Mouse (Mus musculus) ES-Bruce4 (cell line): Measurements from ENCODE around the gene Pla2g10. TPM values are rescaled to one million over a fixed set of nuclear protein-coding genes. Genes with fewer than 3 reads are reported as not detected.
"Not testable (repeated sequence)": the region's sequence is repeated elsewhere in the genome, so short reads cannot be mapped to it uniquely, and the experiment has no call there.

Source experiments
- H3K27ac ChIP-seq: 2 replicates; pipeline ENCODE4 v1.5.1; 2012; ENCODE audit warnings: low read length, inconsistent platforms; ENCODE audit not compliant: insufficient read depth
- H3K27me3 ChIP-seq: 2 replicates; pipeline ENCODE4 v1.6.1; 2012; ENCODE audit warnings: mild to moderate bottlenecking, low read length, inconsistent platforms; ENCODE audit not compliant: control insufficient read depth, poor library complexity, insufficient read depth, severe bottlenecking
- H3K36me3 ChIP-seq: 2 replicates; pipeline ENCODE4 v1.6.1; 2012; ENCODE audit warnings: inconsistent platforms, mild to moderate bottlenecking, low read length, moderate library complexity; ENCODE audit not compliant: control insufficient read depth, poor library complexity, insufficient read depth, severe bottlenecking
- H3K4me1 ChIP-seq: one replicate; pipeline ENCODE4 v1.8.1; 2011; ENCODE audit warnings: low read length; ENCODE audit not compliant: control insufficient read depth, insufficient read depth
- H3K4me3 ChIP-seq: 2 replicates; pipeline ENCODE4 v1.5.1; 2011; ENCODE audit warnings: low read depth, mild to moderate bottlenecking, low read length
- H3K9ac ChIP-seq: 2 replicates; pipeline ENCODE4 v1.6.1; 2012; ENCODE audit warnings: low read depth, mild to moderate bottlenecking, inconsistent platforms; ENCODE audit not compliant: poor library complexity, severe bottlenecking
- H3K9me3 ChIP-seq: replicated peaks from 2 replicates; pipeline ENCODE4 v1.6.1; 2012; ENCODE audit warnings: mild to moderate bottlenecking, low read length, inconsistent platforms; ENCODE audit not compliant: control insufficient read depth, poor library complexity, insufficient read depth, severe bottlenecking
- CTCF ChIP-seq: IDR thresholded peaks from one replicate; pipeline ENCODE4 v1.8.1; 2011; ENCODE audit warnings: low read depth, low read length
- EP300 ChIP-seq: IDR thresholded peaks from 2 replicates; pipeline ENCODE4 v1.6.1; 2011; ENCODE audit warnings: low read depth, low read length; ENCODE audit not compliant: insufficient read depth
- POLR2A ChIP-seq: IDR thresholded peaks from one replicate; pipeline ENCODE4 v1.8.1; 2011; ENCODE audit warnings: low read length; ENCODE audit not compliant: insufficient read depth
- polyA plus RNA-seq: library from polyadenylated mRNA; stranded (reverse); fragments of >200 nt; gene quantifications from 2 replicates; pipeline ENCODE4 v1.2.4, GENCODE M21; 2011; ENCODE audit warnings: low read depth; ENCODE audit not compliant: missing spikeins, insufficient read depth, insufficient read length

The Pla2g10 gene
- polyA plus RNA-seq, 1 experiment, result 7.8 TPM

DNA sequence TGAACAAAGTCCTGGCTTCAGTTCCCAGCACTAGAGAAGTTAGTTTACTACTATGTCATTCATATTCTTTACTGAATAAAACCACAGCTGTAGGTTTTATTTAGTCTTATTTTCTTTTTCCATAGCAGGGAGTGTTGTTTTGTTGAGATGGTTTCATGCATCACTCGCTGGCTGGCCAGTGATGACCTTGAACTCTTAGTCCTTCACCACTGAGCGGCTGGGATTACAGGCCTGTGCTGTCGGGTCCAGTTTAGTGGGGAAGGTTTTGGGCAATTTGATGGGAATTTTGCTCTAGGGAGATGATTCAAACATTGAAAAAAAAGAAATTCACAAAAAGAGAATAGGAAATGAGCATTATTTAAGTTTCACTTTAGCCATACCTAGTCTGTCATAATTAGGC, 56.3 kb downstream of the Pla2g10 start:
- Histone ChIP-seq H3K4me1 (no peaks in the 10 kb centered on the region), H3K27me3 (no peaks in the 10 kb centered on the region), H3K9me3 (no peaks in the 10 kb centered on the region), H3K9ac (no peak overlapping the region), H3K36me3 (peaks cover 12% of the 10 kb centered on the region), H3K4me3 (no peak overlapping the region), H3K27ac (no peak overlapping the region)
- no peak for TF ChIP-seq EP300
- TF ChIP-seq CTCF, result no peak
- TF ChIP-seq POLR2A, result no peak

GRCm38 (mm10) chr16:13673114-13673513, 57.7 kb downstream of the Pla2g10 start:
- no peak overlapping the region for H3K27ac ChIP-seq
- no peaks in the 10 kb centered on the region for H3K9me3 ChIP-seq
- no peak overlapping the region; the same call in 1 of the 2 replicates for H3K9ac ChIP-seq
- peaks cover 12% of the 10 kb centered on the region for H3K36me3 ChIP-seq
- no peaks in the 10 kb centered on the region for H3K27me3 ChIP-seq
- H3K4me1 ChIP-seq, result no peaks in the 10 kb centered on the region
- no peak overlapping the region for H3K4me3 ChIP-seq
- TF ChIP-seq CTCF, result no peak
- TF ChIP-seq EP300, result no peak
- TF ChIP-seq POLR2A, result no peak

GRCm38 (mm10) chr16:13672386-13672898, 58.3 kb downstream of the Pla2g10 start:
- H3K9ac ChIP-seq, result peak overlapping the region; percentile 77
- H3K36me3 ChIP-seq, result peaks cover 9% of the 10 kb centered on the region
- peak overlapping the region; percentile 92 for H3K4me3 ChIP-seq
- H3K4me1 ChIP-seq, result no peaks in the 10 kb centered on the region
- H3K27ac ChIP-seq, result no peak overlapping the region
- no peaks in the 10 kb centered on the region for H3K27me3 ChIP-seq
- TF ChIP-seq CTCF (no peak), EP300 (no peak), POLR2A (no peak)
- H3K9me3 ChIP-seq, result no peaks in the 10 kb centered on the region

DNA sequence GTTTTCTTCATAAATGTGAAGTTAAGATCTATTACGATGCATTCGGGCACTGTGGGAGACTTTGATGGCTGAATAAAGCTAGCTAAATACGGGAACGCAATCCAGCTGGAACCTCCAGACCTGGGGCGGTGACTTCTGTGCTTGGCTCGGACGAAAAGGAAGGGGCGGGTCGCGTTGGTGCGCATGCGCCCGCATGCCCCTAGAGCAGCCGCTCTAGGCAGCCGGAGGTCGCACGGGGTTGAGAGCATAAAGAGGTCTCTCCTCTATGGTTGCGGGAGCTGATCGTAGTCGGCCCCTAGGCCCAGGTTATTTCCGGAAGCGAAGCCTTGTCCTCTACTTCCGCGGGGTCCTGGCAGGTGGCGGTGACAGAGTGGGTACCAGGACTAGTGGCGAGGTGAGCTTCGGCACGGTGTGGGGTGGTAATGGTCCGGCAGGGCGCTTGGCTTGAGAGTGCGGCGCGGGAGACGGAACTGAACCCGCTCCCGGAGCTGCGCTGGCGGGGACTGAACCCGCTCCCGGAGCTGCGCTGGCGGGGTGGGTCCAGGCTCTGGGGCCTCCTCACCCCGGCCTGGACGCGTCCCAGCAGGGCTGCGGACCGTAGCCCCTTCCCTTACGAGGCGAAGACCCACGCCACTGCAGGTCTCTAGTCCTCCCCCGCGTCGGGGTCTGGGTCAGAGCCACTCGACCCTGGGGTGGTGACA, 58.9 kb downstream of the Pla2g10 start, which contains the start of the genes Bfar and 3110001I22Rik:
Gene Bfar (plus strand): TSS at position 174 of the 701 bp plus-strand sequence.
Gene 3110001I22Rik (plus strand): TSS at position 245 of the 701 bp plus-strand sequence.
- Histone ChIP-seq H3K27me3 (no peaks in the 10 kb centered on the region), H3K4me1 (no peaks in the 10 kb centered on the region), H3K27ac (peak within 1 kb of the TSS; percentile 16; the same call in 1 of the 2 replicates), H3K4me3 (peak within 1 kb of the TSS; percentile 92), H3K9me3 (no peaks in the 10 kb centered on the region), H3K9ac (peak within 1 kb of the TSS; percentile 77), H3K36me3 (0 out of 2 replicates have a peak, but pooled peaks cover 3% of the 10 kb centered on the region)
- no peak for TF ChIP-seq CTCF
- TF ChIP-seq POLR2A, result peak; percentile 92
- TF ChIP-seq EP300, result 0 out of 2 replicates have a peak, but pooled peaks have one; percentile 52

- H3K36me3 ChIP-seq, H3K4me3 ChIP-seq, H3K27me3 ChIP-seq, H3K9me3 ChIP-seq, H3K4me1 ChIP-seq, H3K27ac ChIP-seq: not testable (repeated sequence)
- peak overlapping the region; percentile 50; the same call in 1 of the 2 replicates for H3K9ac ChIP-seq
Measured at GRCm38 (mm10) chr16:13670896-13671295, 59.9 kb downstream of the Pla2g10 start.

- no peak for TF ChIP-seq POLR2A
- TF ChIP-seq CTCF, result no peak
- no peak for TF ChIP-seq EP300
- Histone ChIP-seq H3K36me3 (peaks cover 16% of the 10 kb centered on the region), H3K4me3 (no peak overlapping the region), H3K9ac (no peak overlapping the region), H3K27ac (no peak overlapping the region), H3K4me1 (no peaks in the 10 kb centered on the region), H3K27me3 (no peaks in the 10 kb centered on the region), H3K9me3 (no peaks in the 10 kb centered on the region)
Measured at GRCm38 (mm10) chr16:13669282-13669681, 61.5 kb downstream of the Pla2g10 start.
